Mouse (Mus musculus) small intestine, adult 2 months (tissue): ENCODE measurements around the gene 0610010F05Rik.

Source experiments
- CTCF ChIP-seq: fragments of 200-500 bp; IDR thresholded peaks from 2 replicates; pipeline ENCODE4 v1.5.1; 2012; ENCODE audit warnings: low read depth, mild to moderate bottlenecking, control low read depth, inconsistent platforms, low read length, moderate library complexity, mixed read lengths; ENCODE audit not compliant: insufficient replicate concordance, insufficient read length; ENCODE audit errors: extremely low read depth
- POLR2A ChIP-seq: fragments of 200-500 bp; IDR thresholded peaks from 2 replicates; pipeline ENCODE4 v1.6.1; 2012; ENCODE audit warnings: low read depth, mild to moderate bottlenecking, control low read depth, inconsistent platforms, low read length, moderate library complexity

DNA sequence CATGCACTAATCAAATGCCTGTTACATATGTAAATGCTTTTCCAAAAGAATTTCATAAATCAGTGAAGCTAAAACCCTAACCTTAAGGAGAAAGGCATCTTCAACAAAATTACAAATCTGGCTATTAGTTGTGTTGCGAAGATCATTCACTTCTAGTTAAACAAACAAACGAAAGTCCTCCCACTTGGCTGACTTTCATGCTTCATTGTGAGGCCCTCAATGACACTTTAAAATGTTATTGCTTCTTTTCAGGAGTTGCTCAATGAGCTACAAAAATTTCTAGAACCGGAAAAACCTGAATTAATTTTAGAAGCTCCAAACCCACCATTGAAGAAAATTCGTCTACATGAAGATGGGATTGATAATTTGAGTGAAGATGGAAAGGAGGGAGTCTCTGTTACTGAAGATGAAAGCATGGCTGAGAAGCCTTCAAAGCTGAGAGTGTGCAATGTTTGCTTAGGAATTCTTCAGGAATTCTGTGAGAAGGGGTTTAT, 38.9 kb upstream of the 0610010F05Rik start:
- TF ChIP-seq POLR2A (no peak), CTCF (no peak)
